Mouse (Mus musculus) C2C12 (cell line): Measurements from ENCODE around the gene Hoga1.

ENCODE experiments used
- CEBPB ChIP-seq: IDR thresholded peaks from one replicate; pipeline ENCODE4 v1.6.1; 2011; ENCODE audit warnings: low read depth, mild to moderate bottlenecking, control low read depth, moderate library complexity
- CTCF ChIP-seq: IDR thresholded peaks from one replicate; pipeline ENCODE4 v1.5.1; 2011; ENCODE audit not compliant: control insufficient read depth, insufficient read depth, insufficient read length
- FOSL1 ChIP-seq: IDR thresholded peaks from one replicate; pipeline ENCODE4 v1.8.0; 2011; ENCODE audit warnings: mild to moderate bottlenecking, low read length; ENCODE audit not compliant: poor library complexity, insufficient read depth, severe bottlenecking
- MAX ChIP-seq: IDR thresholded peaks from one replicate; pipeline ENCODE4 v1.6.1; 2011; ENCODE audit warnings: mild to moderate bottlenecking, control low read depth
- MYOD1 ChIP-seq: IDR thresholded peaks from one replicate; pipeline ENCODE4 v1.6.1; 2011; ENCODE audit warnings: low read depth; ENCODE audit not compliant: control insufficient read depth, insufficient read length
- MYOG ChIP-seq: IDR thresholded peaks from one replicate; pipeline ENCODE4 v1.6.1; 2011; ENCODE audit not compliant: control insufficient read depth, insufficient read length; ENCODE audit errors: extremely low read depth
- USF1 ChIP-seq: IDR thresholded peaks from one replicate; pipeline ENCODE4 v1.6.1; 2011; ENCODE audit warnings: low read depth, mild to moderate bottlenecking, control low read depth, moderate library complexity

DNA sequence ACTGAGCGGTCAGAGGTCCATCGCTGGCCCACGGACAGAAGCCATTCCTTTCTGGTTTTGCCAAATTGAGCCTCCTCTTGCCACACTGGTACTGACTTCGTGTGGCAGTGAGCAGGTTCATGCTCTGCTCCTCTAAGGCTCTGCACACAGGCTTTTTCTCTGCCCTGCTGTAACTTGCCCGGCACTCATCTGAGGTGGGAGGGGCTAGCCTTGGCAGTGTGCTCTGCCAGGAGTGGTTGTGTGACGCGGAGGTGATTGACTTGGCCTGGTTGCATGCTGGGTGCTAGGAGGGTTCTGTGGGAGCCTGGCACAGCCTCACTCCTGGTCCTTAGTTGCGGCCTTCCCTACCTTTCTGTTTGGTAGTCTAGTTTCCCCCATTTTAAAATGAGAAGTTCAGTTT, 75.0 kb downstream of the Hoga1 start:
- TF ChIP-seq CTCF (no peak), MYOG (no peak), MAX (no peak), USF1 (no peak), CEBPB (no peak), MYOD1 (no peak), FOSL1 (no peak)
